Mouse (Mus musculus) heart, embryonic 16.5 days (tissue): ENCODE data around the gene Slc43a1. TPM values are rescaled to one million over a fixed set of nuclear protein-coding genes. Genes with fewer than 3 reads are reported as not detected.
"Not testable (repeated sequence)": the region's sequence is repeated elsewhere in the genome, so short reads cannot be mapped to it uniquely, and the experiment has no call there.

Experiments used
- ATAC-seq: fragments of 200-750 bp; cut with Nextera tagmentation; replicated peaks from 2 replicates; pipeline ENCODE4 v1.8.0; 2017; ENCODE audit warnings: moderate number of reproducible peaks; ENCODE audit not compliant: insufficient read depth, low FRiP score; ENCODE audit errors: extremely low read depth
- H3K27ac ChIP-seq: fragments of 300-500 bp; sonication (generic); 2 replicates; pipeline ENCODE4 v1.5.1; 2014; ENCODE audit warnings: mild to moderate bottlenecking, low read length, control low read depth, moderate library complexity
- H3K27me3 ChIP-seq: fragments of 300-500 bp; sonication (generic); 2 replicates; pipeline ENCODE4 v1.6.1; 2014; ENCODE audit warnings: low read length, mixed read lengths; ENCODE audit not compliant: control insufficient read depth, insufficient read depth
- H3K36me3 ChIP-seq: fragments of 300-500 bp; sonication (generic); 2 replicates; pipeline ENCODE4 v1.6.1; 2014; ENCODE audit not compliant: control insufficient read depth, insufficient read depth
- H3K4me1 ChIP-seq: fragments of 300-500 bp; sonication (generic); 2 replicates; pipeline ENCODE4 v1.6.1; 2014; ENCODE audit warnings: low read length, mixed read lengths; ENCODE audit not compliant: control insufficient read depth, insufficient read depth
- H3K4me2 ChIP-seq: fragments of 300-500 bp; sonication (generic); 2 replicates; pipeline ENCODE4 v1.6.1; 2014; ENCODE audit warnings: low read depth, mild to moderate bottlenecking, control low read depth, low read length
- H3K4me3 ChIP-seq: fragments of 300-500 bp; sonication (generic); 2 replicates; pipeline ENCODE4 v1.5.1; 2014; ENCODE audit warnings: mild to moderate bottlenecking, control low read depth, low read length
- H3K9ac ChIP-seq: fragments of 300-500 bp; sonication (generic); 2 replicates; pipeline ENCODE4 v1.6.1; 2014; ENCODE audit warnings: low read length, control low read depth
- H3K9me3 ChIP-seq: fragments of 300-500 bp; sonication (generic); replicated peaks from 2 replicates; pipeline ENCODE4 v1.6.1; 2016; ENCODE audit warnings: low read length; ENCODE audit not compliant: control insufficient read depth
- WGBS: fragments of 180-500 bp; shearing (Covaris S2); extraction: QIAGEN DNeasy Blood & Tissue Kit; methylation state at CpG from one replicate; pipeline ENCODE4 v1.1.7; 2014; 5-methylcytosine and 5-hydroxymethylcytosine counted together
- polyA plus RNA-seq: library from polyadenylated mRNA; unstranded; fragments of >200 nt; fragmentation: Nextera tagmentation; extraction: Ambion mirVana; gene quantifications from 2 replicates; pipeline ENCODE4 v1.2.1, GENCODE M21; 2015

Gene Slc43a1
- polyA plus RNA-seq, 1 experiment from 2014 or later: 8.7 TPM

DNA sequence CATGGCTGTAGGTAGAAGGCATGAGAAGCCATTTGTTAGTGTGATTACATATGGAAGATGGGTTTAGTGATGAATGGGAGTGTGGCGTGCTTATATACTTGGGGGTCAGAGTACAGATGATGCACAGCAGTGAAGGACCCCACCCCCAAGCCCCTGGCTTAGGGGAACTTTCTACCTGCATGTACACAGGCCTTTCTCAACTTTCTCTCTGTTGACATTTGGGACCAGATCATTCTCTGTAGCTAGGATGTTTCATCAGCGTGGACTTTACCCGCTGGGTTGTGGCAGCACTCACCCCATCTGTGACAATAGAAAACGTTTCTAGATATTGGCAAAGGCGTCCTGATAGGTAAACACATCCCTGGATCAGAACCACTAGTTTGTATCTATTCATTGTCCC, 37.4 kb upstream of the Slc43a1 start:
- not testable (repeated sequence) for H3K4me1 ChIP-seq, H3K36me3 ChIP-seq, H3K9ac ChIP-seq, H3K4me2 ChIP-seq, H3K27ac ChIP-seq, H3K9me3 ChIP-seq, H3K4me3 ChIP-seq, H3K27me3 ChIP-seq, ATAC-seq
- 72% methylated on average over 5 of the region's 5 CpGs for WGBS

DNA sequence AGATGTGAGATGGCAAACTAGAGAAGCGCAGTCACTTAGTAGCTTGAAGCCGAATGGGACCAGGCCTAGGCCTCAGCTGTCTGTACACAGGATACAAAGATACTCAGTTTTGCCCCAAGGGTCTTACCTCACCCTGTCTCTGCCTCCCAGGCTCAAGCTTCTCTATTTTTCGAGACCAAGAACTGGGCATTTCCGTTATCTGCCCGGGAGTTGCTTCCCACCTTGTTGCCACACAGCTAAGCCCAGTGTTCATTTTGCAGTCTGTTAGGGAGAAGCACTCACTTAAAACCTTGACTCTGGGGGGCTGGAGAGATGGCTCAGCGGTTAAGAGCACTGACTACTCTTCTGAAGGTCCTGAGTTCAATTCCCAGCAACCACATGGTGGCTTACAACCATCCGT, 34.7 kb upstream of the Slc43a1 start:
- Histone ChIP-seq H3K27ac (no peak overlapping the region), H3K9ac (no peak overlapping the region), H3K4me1 (no peaks in the 10 kb centered on the region), H3K4me2 (no peak overlapping the region), H3K9me3 (no peaks in the 10 kb centered on the region), H3K27me3 (no peaks in the 10 kb centered on the region), H3K36me3 (no peaks in the 10 kb centered on the region; the same call in 1 of the 2 replicates), H3K4me3 (no peak overlapping the region)
- ATAC-seq: no peak
- 92% methylated on average over 7 of the region's 7 CpGs for WGBS

DNA sequence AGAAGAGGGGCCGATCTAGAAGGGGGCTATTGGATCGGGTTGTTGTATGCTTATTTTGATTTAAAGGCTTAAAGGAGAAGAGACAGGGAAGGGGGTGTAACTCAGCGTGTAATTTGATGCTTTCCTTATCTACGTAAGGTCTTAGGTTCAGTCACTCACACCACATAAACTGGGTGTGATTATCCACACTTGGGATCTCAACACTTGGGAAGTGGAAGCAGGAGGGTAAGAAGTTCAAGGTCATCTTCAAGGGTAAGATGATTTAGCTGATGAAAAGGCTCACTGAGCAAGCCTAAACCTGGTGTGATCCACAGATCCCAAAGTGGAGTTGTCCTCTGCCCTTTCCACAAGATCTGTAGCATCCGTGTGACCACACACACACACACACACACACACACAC, 32.1 kb upstream of the Slc43a1 start:
- no peak overlapping the region for H3K4me2 ChIP-seq
- WGBS: 54% methylated on average over 5 of the region's 5 CpGs
- no peaks in the 10 kb centered on the region for H3K27me3 ChIP-seq
- H3K36me3 ChIP-seq: no peaks in the 10 kb centered on the region; the same call in 1 of the 2 replicates
- H3K27ac ChIP-seq: no peak overlapping the region
- no peak for ATAC-seq
- peaks cover 5% of the 10 kb centered on the region for H3K4me1 ChIP-seq
- H3K9me3 ChIP-seq: no peaks in the 10 kb centered on the region
- H3K4me3 ChIP-seq: no peak overlapping the region
- H3K9ac ChIP-seq: no peak overlapping the region

DNA sequence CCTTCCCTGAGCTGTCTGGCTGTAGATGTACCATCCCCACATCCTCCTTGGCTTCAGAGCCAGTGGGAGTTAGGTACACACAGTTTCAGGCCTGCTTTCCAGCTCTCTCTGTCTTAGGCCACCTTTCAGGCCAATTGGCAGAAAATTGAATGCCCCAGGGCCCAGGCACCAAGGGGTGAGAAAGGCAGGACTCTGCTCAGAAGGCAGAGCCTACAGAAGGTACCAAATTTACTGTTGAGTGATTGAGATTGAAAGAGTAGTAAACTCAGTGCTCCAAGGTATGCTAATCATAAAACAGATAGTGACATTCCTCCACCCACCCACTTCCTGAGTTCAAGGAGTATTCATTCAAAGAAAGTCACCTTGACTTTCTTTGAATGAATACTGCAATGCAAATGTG, 29.3 kb upstream of the Slc43a1 start:
- Histone ChIP-seq H3K27ac (no peak overlapping the region), H3K4me2 (no peak overlapping the region), H3K27me3 (no peaks in the 10 kb centered on the region), H3K4me1 (peaks cover 15% of the 10 kb centered on the region), H3K9ac (no peak overlapping the region), H3K9me3 (no peaks in the 10 kb centered on the region), H3K36me3 (no peaks in the 10 kb centered on the region; the same call in 1 of the 2 replicates), H3K4me3 (no peak overlapping the region)
- ATAC-seq: no peak

DNA sequence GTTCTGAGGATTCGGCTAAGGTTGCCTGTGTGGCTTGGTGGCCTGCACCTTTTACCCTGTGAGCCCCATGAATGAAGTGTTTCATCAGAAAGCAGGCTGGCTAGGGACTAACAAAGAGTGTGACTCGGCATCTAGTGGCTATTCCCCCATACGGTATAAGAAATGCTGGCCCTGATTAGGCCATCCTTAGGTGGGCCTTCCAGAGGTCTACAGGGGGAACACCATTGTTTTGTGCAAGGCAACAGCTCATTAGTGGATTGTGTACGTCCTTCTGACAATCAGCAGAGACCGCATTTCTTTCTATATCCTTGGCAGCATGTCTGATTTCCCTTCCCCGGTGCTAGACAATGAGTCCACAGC, 28.1 kb upstream of the Slc43a1 start:
- no peaks in the 10 kb centered on the region; the same call in 1 of the 2 replicates for H3K36me3 ChIP-seq
- no peaks in the 10 kb centered on the region for H3K27me3 ChIP-seq
- H3K27ac ChIP-seq: peak overlapping the region; percentile 44
- WGBS: 64% methylated on average over 6 of the region's 6 CpGs
- no peak overlapping the region for H3K9ac ChIP-seq
- H3K4me3 ChIP-seq: no peak overlapping the region; the same call in 1 of the 2 replicates
- peaks cover 15% of the 10 kb centered on the region for H3K4me1 ChIP-seq
- ATAC-seq: no peak
- peak overlapping the region; percentile 63 for H3K4me2 ChIP-seq
- H3K9me3 ChIP-seq: no peaks in the 10 kb centered on the region

DNA sequence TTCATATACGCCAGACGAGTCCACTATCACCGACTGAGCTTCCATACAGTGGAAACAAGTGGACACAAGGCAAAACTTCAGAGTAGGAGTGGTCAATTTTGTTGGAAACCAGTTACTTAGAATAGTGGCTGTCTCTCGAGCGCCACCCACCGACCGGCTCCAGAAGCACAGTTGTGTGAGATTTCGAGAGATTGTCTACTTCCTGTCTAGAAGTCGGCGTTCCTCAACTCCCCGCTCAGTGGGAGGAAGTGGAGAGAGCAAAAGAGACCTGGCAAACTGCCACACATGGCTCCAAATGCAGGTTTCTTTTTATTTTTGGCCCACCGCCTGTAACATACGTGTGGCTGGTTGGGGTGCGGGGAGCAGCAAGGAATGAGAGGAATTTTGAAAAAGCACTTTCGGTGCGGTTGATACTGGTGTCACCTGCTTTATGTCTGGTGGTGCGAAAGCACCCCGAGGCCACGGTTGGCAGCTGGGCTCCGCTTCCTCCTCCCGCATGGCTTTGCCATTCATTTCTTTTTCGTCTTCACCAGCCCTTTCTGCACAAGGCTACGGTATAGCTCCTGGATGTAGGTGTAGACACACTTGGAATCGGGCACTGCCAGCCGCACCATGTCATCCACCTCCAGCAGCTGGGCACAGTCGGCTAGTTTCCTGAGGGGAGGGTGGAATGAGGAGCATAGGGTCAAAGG, 27.6 kb upstream of the Slc43a1 start:
- peak; percentile 65 for ATAC-seq
- no peaks in the 10 kb centered on the region for H3K9me3 ChIP-seq
- H3K4me3 ChIP-seq: peak overlapping the region; percentile 41
- H3K36me3 ChIP-seq: no peaks in the 10 kb centered on the region; the same call in 1 of the 2 replicates
- H3K9ac ChIP-seq: peak overlapping the region; percentile 57
- WGBS: 23% methylated on average over 26 of the region's 26 CpGs
- no peaks in the 10 kb centered on the region for H3K27me3 ChIP-seq
- H3K4me2 ChIP-seq: peak overlapping the region; percentile 63
- H3K27ac ChIP-seq: peak overlapping the region; percentile 69
- peaks cover 15% of the 10 kb centered on the region for H3K4me1 ChIP-seq

DNA sequence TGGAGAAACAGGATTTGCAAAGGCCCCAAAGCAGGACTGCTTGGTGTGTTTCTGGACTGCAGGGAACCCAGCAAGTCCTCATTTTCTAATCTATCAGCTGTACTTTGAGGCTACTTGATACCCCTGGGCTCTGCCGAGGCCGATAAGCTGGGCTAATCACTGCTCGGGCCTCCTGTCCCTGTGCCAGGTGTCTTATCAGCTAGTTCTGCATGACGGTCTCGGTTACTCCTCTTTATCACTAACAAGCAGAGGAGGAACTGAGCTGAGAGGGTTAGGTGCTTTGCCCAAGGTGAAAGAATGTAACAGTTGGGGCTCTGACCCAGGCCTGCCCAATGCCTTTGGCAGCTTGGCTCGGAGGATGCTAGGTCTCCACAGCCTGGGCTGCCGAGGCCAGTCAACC, 26.8 kb upstream of the Slc43a1 start:
- Histone ChIP-seq H3K4me3 (no peak overlapping the region), H3K4me1 (peaks cover 15% of the 10 kb centered on the region), H3K9ac (no peak overlapping the region), H3K36me3 (no peaks in the 10 kb centered on the region; the same call in 1 of the 2 replicates), H3K27me3 (no peaks in the 10 kb centered on the region), H3K4me2 (peak overlapping the region; percentile 25), H3K27ac (peak overlapping the region; percentile 69), H3K9me3 (no peaks in the 10 kb centered on the region)
- WGBS: 21% methylated on average over 7 of the region's 7 CpGs
- peak; percentile 64 for ATAC-seq

DNA sequence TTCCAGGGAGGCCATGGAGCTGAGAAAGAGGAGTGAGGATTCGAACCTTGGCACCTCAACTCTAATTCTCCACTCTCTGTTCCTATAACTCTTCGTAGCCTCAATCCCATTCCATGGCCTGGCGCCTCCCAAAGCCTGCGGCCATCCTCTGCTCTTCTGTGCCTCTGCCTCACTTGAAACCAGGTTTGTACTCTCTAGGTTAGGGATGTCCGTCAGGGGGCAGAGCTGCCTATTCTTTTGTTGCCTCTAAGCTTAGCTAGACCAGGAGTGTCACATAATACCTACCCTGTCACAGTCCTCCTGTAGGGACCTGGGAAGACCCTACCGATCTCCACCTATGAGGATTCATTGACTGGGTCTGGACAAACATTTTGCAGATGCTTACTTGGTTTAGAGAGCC, 26.0 kb upstream of the Slc43a1 start:
- H3K36me3 ChIP-seq: no peaks in the 10 kb centered on the region; the same call in 1 of the 2 replicates
- H3K4me3 ChIP-seq: no peak overlapping the region
- WGBS: 85% methylated on average over 6 of the region's 6 CpGs
- peak overlapping the region; percentile 69; the same call in 1 of the 2 replicates for H3K27ac ChIP-seq
- no peak for ATAC-seq
- no peaks in the 10 kb centered on the region for H3K9me3 ChIP-seq
- peaks cover 15% of the 10 kb centered on the region for H3K4me1 ChIP-seq
- no peak overlapping the region for H3K4me2 ChIP-seq
- no peaks in the 10 kb centered on the region for H3K27me3 ChIP-seq
- no peak overlapping the region for H3K9ac ChIP-seq

DNA sequence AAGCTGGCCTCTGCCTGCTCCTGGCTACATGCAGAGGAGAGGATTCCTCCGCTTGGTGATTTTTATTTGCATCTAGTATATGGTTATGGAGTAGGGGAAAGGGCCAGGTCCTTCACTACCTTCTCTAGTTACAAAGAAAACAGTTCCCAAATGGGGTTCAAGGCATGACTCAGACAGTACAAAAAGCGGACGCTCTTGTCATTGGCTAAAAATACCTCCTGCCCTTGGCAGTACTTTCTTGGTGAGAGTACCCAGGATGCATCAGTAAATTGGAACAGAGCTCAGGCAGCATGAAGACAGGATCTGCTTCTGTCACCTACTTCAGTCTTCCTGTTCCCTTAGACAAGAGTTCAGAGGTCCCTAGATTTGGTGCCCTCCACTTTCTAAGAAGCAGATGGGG, 18.8 kb upstream of the Slc43a1 start:
- peak overlapping the region; percentile 34; the same call in 1 of the 2 replicates for H3K9ac ChIP-seq
- 20% methylated on average over 3 of the region's 3 CpGs for WGBS
- H3K4me1 ChIP-seq: peaks cover 17% of the 10 kb centered on the region
- no peak overlapping the region for H3K4me2 ChIP-seq
- H3K27ac ChIP-seq: peak overlapping the region; percentile 87
- H3K27me3 ChIP-seq: no peaks in the 10 kb centered on the region
- H3K36me3 ChIP-seq: no peaks in the 10 kb centered on the region
- no peak overlapping the region for H3K4me3 ChIP-seq
- no peaks in the 10 kb centered on the region for H3K9me3 ChIP-seq
- peak; percentile 88 for ATAC-seq
